Mouse (Mus musculus) ES-E14 (cell line): Measurements from ENCODE around the gene Amhr2. TPM values are rescaled to one million over a fixed set of nuclear protein-coding genes. Genes with fewer than 3 reads are reported as not detected.

Experiments
- DNase-seq: peaks from one replicate; pipeline ENCODE4 v3.0.0-alpha.2; 2013; ENCODE audit warnings: low read depth, low spot score
- H3K27ac ChIP-seq: 2 replicates; pipeline ENCODE4 v1.5.1; 2012; ENCODE audit warnings: low read depth, mild to moderate bottlenecking, low read length, moderate library complexity, mixed read lengths; ENCODE audit not compliant: poor library complexity, insufficient read depth, severe bottlenecking
- H3K36me3 ChIP-seq: 2 replicates; pipeline ENCODE4 v1.6.1; 2012; ENCODE audit warnings: mild to moderate bottlenecking, low read length, moderate library complexity, mixed read lengths; ENCODE audit not compliant: control insufficient read depth, poor library complexity, insufficient read depth, severe bottlenecking
- H3K4me1 ChIP-seq, 2 experiments: fragments of 150-350 bp in 1 of 2; sonication (generic) in 1 of 2; 2 replicates each; pipeline ENCODE4 v1.6.1; 2012; ENCODE audit warnings: low read length in 2 of 2, mild to moderate bottlenecking in 1 of 2, mixed read lengths in 1 of 2; ENCODE audit not compliant: control insufficient read depth in 2 of 2, insufficient read depth in 2 of 2, poor library complexity in 1 of 2
- H3K4me3 ChIP-seq, 2 experiments: fragments of 150-350 bp in 1 of 2; sonication (generic) in 1 of 2; 2 replicates each; pipeline ENCODE4 v1.5.1; 2012; ENCODE audit warnings: low read length in 2 of 2, low read depth in 1 of 2, mild to moderate bottlenecking in 1 of 2, mixed read lengths in 1 of 2; ENCODE audit not compliant: insufficient read depth in 1 of 2, poor library complexity in 1 of 2, severe bottlenecking in 1 of 2
- H3K9ac ChIP-seq: 2 replicates; pipeline ENCODE4 v1.6.1; 2012; ENCODE audit warnings: low read depth, mild to moderate bottlenecking, low read length, mixed read lengths; ENCODE audit not compliant: poor library complexity, insufficient read depth, severe bottlenecking
- H3K9me3 ChIP-seq: fragments of 150-350 bp; sonication (generic); 2 replicates; pipeline ENCODE4 v1.6.1; 2012; ENCODE audit warnings: low read depth, mild to moderate bottlenecking, low read length; ENCODE audit not compliant: control insufficient read depth, insufficient read depth
- CHD2 ChIP-seq: IDR thresholded peaks from 2 replicates; pipeline ENCODE4 v1.6.1; 2014; ENCODE audit warnings: mild to moderate bottlenecking, low read depth, low read length, inconsistent platforms
- HCFC1 ChIP-seq: IDR thresholded peaks from 2 replicates; pipeline ENCODE4 v1.6.1; 2012; ENCODE audit warnings: low read length, inconsistent platforms, borderline replicate concordance; ENCODE audit not compliant: insufficient read depth
- MAFK ChIP-seq: IDR thresholded peaks from 2 replicates; pipeline ENCODE4 v1.6.1; 2014; ENCODE audit warnings: mild to moderate bottlenecking, low read depth, low read length, inconsistent platforms; ENCODE audit not compliant: insufficient read depth
- ZC3H11A ChIP-seq: IDR thresholded peaks from 2 replicates; pipeline ENCODE4 v1.6.1; 2012; ENCODE audit warnings: low read depth, mild to moderate bottlenecking, inconsistent platforms, low read length, borderline replicate concordance
- ZNF384 ChIP-seq: IDR thresholded peaks from 2 replicates; pipeline ENCODE4 v1.6.1; 2012; ENCODE audit warnings: low read depth, low read length, inconsistent platforms
- in situ Hi-C, 2 experiments: fragments of 600-800 bp; cut with MboI; formaldehyde crosslinking; loops; one replicate each; pipeline ENCODE4 v1.15.1; 2025; ENCODE audit warnings: low sequenced_read_pairs in 2 of 2, inconsistent platforms in 1 of 2; ENCODE audit not compliant: unreplicated experiment in 2 of 2
- total RNA-seq: library from RNA; depleted of rRNA; stranded (reverse); fragments of 300-350 nt; gene quantifications from 2 replicates; pipeline ENCODE4 v1.2.3, GENCODE M21; 2012; rRNA removed

The Amhr2 gene
- total RNA-seq, 1 experiment: 5.6 TPM

DNA sequence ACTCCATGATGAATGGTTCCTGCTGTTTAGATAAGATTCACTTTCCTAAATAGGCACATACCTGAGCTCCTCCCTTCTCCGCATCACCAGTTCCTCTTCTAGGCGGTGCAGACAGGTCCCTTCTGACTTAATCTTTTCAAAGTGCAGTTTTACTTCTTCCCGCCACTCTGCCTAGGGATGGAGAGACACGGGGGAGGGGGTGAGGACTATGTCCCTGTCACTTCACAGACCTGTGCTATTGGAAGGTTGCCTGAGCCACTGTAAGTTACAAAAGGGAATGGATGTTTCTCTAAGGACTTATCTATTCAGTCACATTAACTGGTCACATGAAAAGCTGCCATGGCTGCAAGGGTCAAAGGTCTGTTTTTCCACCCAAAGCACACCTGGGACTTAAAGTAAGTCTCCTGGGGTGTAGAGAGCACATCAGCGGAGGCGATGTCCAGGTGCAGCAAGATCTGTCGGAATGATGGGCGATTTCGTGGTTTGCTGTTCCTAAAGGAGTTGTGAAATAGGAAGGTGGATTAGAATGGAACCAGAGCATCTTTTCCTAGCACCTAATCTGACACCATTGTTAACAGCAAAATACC is 57.2 kb downstream of the Amhr2 start:
- Histone ChIP-seq H3K4me1 (peaks cover 0 to 12% of the 10 kb centered on the region in 2 experiments; a peak in 2 of 4 replicates), H3K36me3 (peaks cover 51% of the 10 kb centered on the region), H3K4me3 (no peak overlapping the region), H3K27ac (no peak overlapping the region), H3K9me3 (no peaks in the 10 kb centered on the region), H3K9ac (no peak overlapping the region)
- TF ChIP-seq ZC3H11A (no peak), HCFC1 (no peak), ZNF384 (no peak), CHD2 (no peak), MAFK (no peak)
- in situ Hi-C loops: no loop called here
- no peak for DNase-seq

DNA sequence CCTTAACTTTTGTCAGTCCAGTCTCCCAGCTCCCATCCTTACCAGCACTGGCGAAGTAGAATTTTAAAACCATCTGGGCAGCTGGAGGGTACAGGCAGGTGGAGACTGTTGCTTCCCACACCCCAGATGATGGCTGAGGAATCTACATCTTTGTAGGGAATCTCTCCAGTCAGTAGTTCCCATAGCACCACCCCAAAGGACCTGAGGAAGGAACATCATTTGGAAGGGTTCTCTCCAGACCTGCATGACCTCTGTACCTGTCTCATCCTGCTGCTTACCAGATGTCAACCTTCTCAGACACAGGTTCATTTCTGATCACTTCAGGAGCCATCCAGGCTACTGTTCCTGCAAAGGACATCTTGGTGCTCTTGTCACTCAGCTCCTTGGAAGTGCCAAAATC is 58.3 kb downstream of the Amhr2 start, which contains the start of gene Gm10337:
Gene Gm10337, plus strand, starts transcription at position 276 of the 400 bp plus-strand sequence.
- H3K9me3 ChIP-seq: no peaks in the 10 kb centered on the region
- DNase-seq: no peak
- H3K4me3 ChIP-seq: no peak within 1 kb of the TSS
- H3K4me1 ChIP-seq: peaks cover 0 to 14% of the 10 kb centered on the region in 2 experiments; a peak in 2 of 4 replicates
- peaks cover 48% of the 10 kb centered on the region for H3K36me3 ChIP-seq
- in situ Hi-C loops: no loop called here
- H3K9ac ChIP-seq: no peak within 1 kb of the TSS
- TF ChIP-seq ZC3H11A (no peak), CHD2 (no peak), ZNF384 (no peak), HCFC1 (no peak), MAFK (no peak)
- no peak within 1 kb of the TSS for H3K27ac ChIP-seq

Other genes with a start within 250 kb of the Amhr2 start
- 97.3 and 98.5 TPM in 2 replicates for gene Zfp740, start 242.1 kb upstream of the Amhr2 start, total RNA-seq
- 47.3 and 51.9 TPM in 2 replicates for gene Csad, start 240.6 kb upstream of the Amhr2 start, total RNA-seq
- gene Itgb7, start 213.4 kb upstream of the Amhr2 start, total RNA-seq: 34.0 and 93.0 TPM in 2 replicates
- gene Rarg, start 187.8 kb upstream of the Amhr2 start, total RNA-seq: 101 and 115 TPM in 2 replicates
- 0.45 and 1.0 TPM in 2 replicates for gene Gm9918, start 174.8 kb upstream of the Amhr2 start, total RNA-seq
- 89.9 and 95.7 TPM in 2 replicates for gene Mfsd5, start 165.9 kb upstream of the Amhr2 start, total RNA-seq
- gene Espl1, start 149.1 kb upstream of the Amhr2 start, total RNA-seq: 84.1 TPM in 2 replicates
- 139 and 201 TPM in 2 replicates for gene Pfdn5, start 119.3 kb upstream of the Amhr2 start, total RNA-seq
- 84.7 and 109 TPM in 2 replicates for gene Myg1, start 113.7 kb upstream of the Amhr2 start, total RNA-seq
- 69.2 and 86.0 TPM in 2 replicates for gene Aaas, start 94.6 kb upstream of the Amhr2 start, total RNA-seq
- gene Sp7, start 78.2 kb upstream of the Amhr2 start, total RNA-seq: 0.09 TPM in 1 of 2 replicates, not detected in the other
- 93.4 and 130 TPM in 2 replicates for gene Sp1, start 39.2 kb upstream of the Amhr2 start, total RNA-seq
- 13.2 and 26.3 TPM in 2 replicates for gene Prr13, start 13.7 kb downstream of the Amhr2 start, total RNA-seq
- gene Pcbp2, start 25.2 kb downstream of the Amhr2 start, total RNA-seq: 206 and 377 TPM in 2 replicates
- gene Gm10337, start 58.4 kb downstream of the Amhr2 start, total RNA-seq: not detected in 2 replicates
- 18.1 and 25.4 TPM in 2 replicates for gene Map3k12, start 71.7 kb downstream of the Amhr2 start, total RNA-seq
- gene Tarbp2, start 72.8 kb downstream of the Amhr2 start, total RNA-seq: 163 and 184 TPM in 2 replicates
- gene Npff, start 79.6 kb downstream of the Amhr2 start, total RNA-seq: 1.9 and 2.6 TPM in 2 replicates
- gene Gm28047, start 179.7 kb downstream of the Amhr2 start, total RNA-seq: not detected in 2 replicates
- 9.0 and 12.4 TPM in 2 replicates for gene Atf7, start 180.1 kb downstream of the Amhr2 start, total RNA-seq
- gene Atp5g2, start 227.0 kb downstream of the Amhr2 start, total RNA-seq: 448 and 519 TPM in 2 replicates